Mouse (Mus musculus): Measurements from ENCODE around the gene Heatr5a. TPM values are rescaled to one million over a fixed set of nuclear protein-coding genes. Genes with fewer than 3 reads are reported as not detected.

Gene Heatr5a
- polyA plus RNA-seq, 1 experiment from 2014 or later: 4.4 TPM

DNA sequence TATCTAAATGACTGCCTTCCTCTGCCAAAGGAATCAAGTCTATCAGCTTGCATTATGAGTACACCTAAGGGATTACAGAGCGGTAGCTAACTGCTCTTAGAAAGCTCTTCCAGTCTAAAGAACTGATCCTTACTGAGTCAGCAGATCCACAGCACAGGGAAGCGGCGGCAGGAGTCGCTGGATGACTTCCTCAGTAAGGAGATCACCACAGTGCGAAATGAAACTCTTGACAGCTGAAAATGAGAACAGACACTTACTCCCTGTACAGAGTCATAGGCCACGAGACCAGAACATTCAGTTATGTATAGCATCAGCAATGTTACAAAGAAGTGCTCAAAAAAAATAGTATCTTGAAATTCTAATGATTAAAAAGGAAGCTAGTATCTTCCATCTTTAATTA, 33.2 kb downstream of the Heatr5a start:
- ATAC-seq: no peak
- no peak for TF ChIP-seq CTCF (IDR thresholded peaks at IDR 0.05; ENCODE audit: low read depth)
- Histone ChIP-seq H3K4me1 (replicated peaks; ENCODE audit: control insufficient read depth, insufficient read depth, low read length) (no peaks in the 10 kb centered on the region), H3K27ac (ENCODE audit: low read depth, low read length) (no peak overlapping the region), H3K4me2 (replicated peaks; ENCODE audit: low read depth) (no peak overlapping the region), H3K9me3 (ENCODE audit: control insufficient read depth) (no peaks in the 10 kb centered on the region), H3K4me3 (ENCODE audit: low read depth, low read length) (no peak overlapping the region), H3K9ac (ENCODE audit: low read depth, low read length) (no peak overlapping the region), H3K27me3 (replicated peaks; ENCODE audit: control insufficient read depth, insufficient read depth, low read length) (no peaks in the 10 kb centered on the region), H3K36me3 (ENCODE audit: control insufficient read depth, insufficient read depth) (peaks cover 49% of the 10 kb centered on the region)
- 81% methylated on average over 6 of the region's 6 CpGs for WGBS

GRCm38 (mm10) chr12:51929630-51930029, 41.5 kb downstream of the Heatr5a start:
- WGBS: 93% methylated on average over 2 of the region's 2 CpGs
- TF ChIP-seq CTCF (IDR thresholded peaks at IDR 0.05; ENCODE audit: low read depth): no peak
- no peak overlapping the region for H3K4me3 ChIP-seq (ENCODE audit: low read depth, low read length)
- no peak overlapping the region for H3K27ac ChIP-seq (ENCODE audit: low read depth, low read length)
- H3K9ac ChIP-seq (ENCODE audit: low read depth, low read length): no peak overlapping the region
- no peak for ATAC-seq
- H3K9me3 ChIP-seq (ENCODE audit: control insufficient read depth): no peaks in the 10 kb centered on the region
- H3K4me1 ChIP-seq (replicated peaks; ENCODE audit: control insufficient read depth, insufficient read depth, low read length): no peaks in the 10 kb centered on the region; the same call in 1 of the 2 replicates
- no peaks in the 10 kb centered on the region for H3K27me3 ChIP-seq (replicated peaks; ENCODE audit: control insufficient read depth, insufficient read depth, low read length)
- H3K36me3 ChIP-seq (ENCODE audit: control insufficient read depth, insufficient read depth): peaks cover 19% of the 10 kb centered on the region; the same call in 1 of the 2 replicates
- H3K4me2 ChIP-seq (replicated peaks; ENCODE audit: low read depth): no peak overlapping the region

- H3K4me1 ChIP-seq (replicated peaks; ENCODE audit: control insufficient read depth, insufficient read depth, low read length): no peaks in the 10 kb centered on the region
- H3K9ac ChIP-seq (ENCODE audit: low read depth, low read length): no peak overlapping the region
- no peaks in the 10 kb centered on the region for H3K27me3 ChIP-seq (replicated peaks; ENCODE audit: control insufficient read depth, insufficient read depth, low read length)
- no peaks in the 10 kb centered on the region for H3K9me3 ChIP-seq (ENCODE audit: control insufficient read depth)
- no peak for TF ChIP-seq CTCF (IDR thresholded peaks at IDR 0.05; ENCODE audit: low read depth)
- no peak overlapping the region for H3K27ac ChIP-seq (ENCODE audit: low read depth, low read length)
- H3K4me3 ChIP-seq (ENCODE audit: low read depth, low read length): no peak overlapping the region
- ATAC-seq: no peak
- H3K4me2 ChIP-seq (replicated peaks; ENCODE audit: low read depth): no peak overlapping the region
- 72% methylated on average over 2 of the region's 2 CpGs for WGBS
- peaks cover 44% of the 10 kb centered on the region for H3K36me3 ChIP-seq (ENCODE audit: control insufficient read depth, insufficient read depth)
Observed at GRCm38 (mm10) chr12:51917191-51917590, 53.9 kb downstream of the Heatr5a start.

DNA sequence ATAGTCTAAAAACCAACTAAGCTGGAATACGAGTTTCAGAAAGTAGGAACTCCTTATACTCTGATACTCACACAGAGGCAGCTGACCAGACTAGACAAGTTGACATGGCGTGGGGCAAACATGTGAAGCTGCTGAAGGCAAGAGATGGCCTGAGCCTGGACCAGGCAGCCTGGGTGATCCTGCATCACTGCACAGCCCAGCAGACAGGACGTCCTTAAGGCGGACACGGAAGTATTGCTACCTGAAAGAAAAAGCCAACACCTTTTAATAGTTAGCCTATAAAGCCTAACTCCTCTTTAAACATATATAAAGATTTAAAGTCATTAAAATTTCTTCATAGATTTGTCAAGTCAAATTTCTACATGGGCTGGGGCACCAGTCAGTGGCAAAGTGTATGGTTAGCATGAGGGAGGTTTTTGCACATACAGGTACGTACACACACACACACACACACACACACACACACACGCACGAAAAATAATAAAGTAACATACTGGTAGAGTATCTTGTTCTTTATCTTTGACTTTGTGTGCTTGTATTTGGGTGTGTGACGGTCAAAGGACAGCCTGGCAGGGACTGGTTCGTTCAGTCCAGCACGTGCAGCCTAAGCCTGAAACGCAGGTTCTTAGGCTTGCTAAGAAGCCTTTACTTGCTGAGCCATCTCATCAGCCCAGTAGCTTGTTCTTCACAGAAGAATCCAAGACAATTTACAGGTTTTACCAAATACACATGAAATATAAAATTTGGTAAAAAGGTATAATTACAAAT, 56.0 kb downstream of the Heatr5a start:
- Histone ChIP-seq H3K4me3 (ENCODE audit: low read depth, low read length) (no peak overlapping the region), H3K36me3 (ENCODE audit: control insufficient read depth, insufficient read depth) (peaks cover 48% of the 10 kb centered on the region), H3K9me3 (ENCODE audit: control insufficient read depth) (no peaks in the 10 kb centered on the region), H3K4me1 (replicated peaks; ENCODE audit: control insufficient read depth, insufficient read depth, low read length) (no peaks in the 10 kb centered on the region), H3K27me3 (replicated peaks; ENCODE audit: control insufficient read depth, insufficient read depth, low read length) (no peaks in the 10 kb centered on the region), H3K4me2 (replicated peaks; ENCODE audit: low read depth) (no peak overlapping the region), H3K9ac (ENCODE audit: low read depth, low read length) (no peak overlapping the region), H3K27ac (ENCODE audit: low read depth, low read length) (no peak overlapping the region)
- 53% methylated on average over 12 of the region's 12 CpGs for WGBS
- ATAC-seq: peak; percentile 90
- no peak for TF ChIP-seq CTCF (IDR thresholded peaks at IDR 0.05; ENCODE audit: low read depth)

- no peak overlapping the region for H3K4me3 ChIP-seq (ENCODE audit: low read depth, low read length)
- H3K27me3 ChIP-seq (replicated peaks; ENCODE audit: control insufficient read depth, insufficient read depth, low read length): no peaks in the 10 kb centered on the region
- H3K9ac ChIP-seq (ENCODE audit: low read depth, low read length): no peak overlapping the region
- no peaks in the 10 kb centered on the region for H3K9me3 ChIP-seq (ENCODE audit: control insufficient read depth)
- 84% methylated on average over 5 of the region's 5 CpGs for WGBS
- no peak overlapping the region for H3K27ac ChIP-seq (ENCODE audit: low read depth, low read length)
- no peak overlapping the region for H3K4me2 ChIP-seq (replicated peaks; ENCODE audit: low read depth)
- TF ChIP-seq CTCF (IDR thresholded peaks at IDR 0.05; ENCODE audit: low read depth): no peak
- H3K36me3 ChIP-seq (ENCODE audit: control insufficient read depth, insufficient read depth): peaks cover 48% of the 10 kb centered on the region
- no peaks in the 10 kb centered on the region for H3K4me1 ChIP-seq (replicated peaks; ENCODE audit: control insufficient read depth, insufficient read depth, low read length)
- ATAC-seq: no peak
Observed at GRCm38 (mm10) chr12:51909202-51909601, 61.9 kb downstream of the Heatr5a start.

DNA sequence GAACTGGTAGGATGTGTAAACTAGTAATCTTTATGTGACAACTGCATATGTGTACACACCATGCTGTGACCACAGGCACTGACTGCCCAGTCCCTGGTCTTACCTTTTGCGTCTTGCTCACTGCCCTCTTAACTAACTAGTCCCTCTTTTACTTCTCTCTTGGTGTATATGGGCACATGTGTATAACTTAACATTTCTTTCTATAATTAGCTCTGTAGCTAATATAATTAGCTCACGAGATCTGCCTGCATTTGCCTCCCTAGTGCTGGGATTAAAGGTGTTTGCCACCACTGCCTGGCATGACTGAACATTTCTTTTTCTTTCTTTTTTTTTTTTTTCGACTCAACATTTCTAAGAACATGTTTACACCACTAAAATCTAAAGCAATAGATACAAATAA, 63.6 kb downstream of the Heatr5a start:
- Histone ChIP-seq H3K27me3 (replicated peaks; ENCODE audit: control insufficient read depth, insufficient read depth, low read length) (no peaks in the 10 kb centered on the region), H3K9ac (ENCODE audit: low read depth, low read length) (no peak overlapping the region), H3K4me1 (replicated peaks; ENCODE audit: control insufficient read depth, insufficient read depth, low read length) (no peaks in the 10 kb centered on the region), H3K4me2 (replicated peaks; ENCODE audit: low read depth) (no peak overlapping the region), H3K27ac (ENCODE audit: low read depth, low read length) (no peak overlapping the region), H3K9me3 (ENCODE audit: control insufficient read depth) (no peaks in the 10 kb centered on the region), H3K36me3 (ENCODE audit: control insufficient read depth, insufficient read depth) (peaks cover 45% of the 10 kb centered on the region), H3K4me3 (ENCODE audit: low read depth, low read length) (no peak overlapping the region)
- 90% methylated on average over 3 of the region's 3 CpGs for WGBS
- ATAC-seq: no peak
- TF ChIP-seq CTCF (IDR thresholded peaks at IDR 0.05; ENCODE audit: low read depth): no peak
